Mouse (Mus musculus) hindbrain, postnatal 0 days (tissue): Measurements from ENCODE around the gene Pdk2. TPM values are rescaled to one million over a fixed set of nuclear protein-coding genes. Genes with fewer than 3 reads are reported as not detected.

Source experiments
- ATAC-seq: fragments of 200-750 bp; cut with Nextera tagmentation; 2 replicates; pipeline ENCODE4 v1.8.0; 2017; ENCODE audit warnings: mild to moderate bottlenecking, moderate TSS enrichment, moderate library complexity
- DNase-seq: peaks from one replicate; pipeline ENCODE4 v3.0.0-alpha.2; 2015; ENCODE audit warnings: low spot score
- H3K27ac ChIP-seq: fragments of 300-500 bp; sonication (generic); 2 replicates; pipeline ENCODE4 v1.5.1; 2014; ENCODE audit warnings: mild to moderate bottlenecking
- H3K27me3 ChIP-seq: fragments of 300-500 bp; sonication (generic); 2 replicates; pipeline ENCODE4 v1.6.1; 2014; ENCODE audit warnings: low read length, mixed read lengths; ENCODE audit not compliant: insufficient read depth
- H3K36me3 ChIP-seq: fragments of 300-500 bp; sonication (generic); 2 replicates; pipeline ENCODE4 v1.6.1; 2014; ENCODE audit warnings: low read length, mixed read lengths; ENCODE audit not compliant: insufficient read depth
- H3K4me1 ChIP-seq: fragments of 300-500 bp; sonication (generic); 2 replicates; pipeline ENCODE4 v1.6.1; 2014; ENCODE audit warnings: antibody characterized with exemption, low read length, mixed read lengths; ENCODE audit not compliant: insufficient read depth
- H3K4me2 ChIP-seq: fragments of 300-500 bp; sonication (generic); 2 replicates; pipeline ENCODE4 v1.6.1; 2014; ENCODE audit warnings: low read depth, mild to moderate bottlenecking, low read length, moderate library complexity, mixed read lengths
- H3K4me3 ChIP-seq: fragments of 300-500 bp; sonication (generic); 2 replicates; pipeline ENCODE4 v1.5.1; 2014; ENCODE audit warnings: low read length
- H3K9ac ChIP-seq: fragments of 300-500 bp; sonication (generic); replicated peaks from 2 replicates; pipeline ENCODE4 v1.6.1; 2014; ENCODE audit warnings: mild to moderate bottlenecking, low read length, moderate library complexity, mixed read lengths
- H3K9me3 ChIP-seq: fragments of 300-500 bp; sonication (generic); 2 replicates; pipeline ENCODE4 v1.6.1; 2016; ENCODE audit warnings: low read length, mixed read lengths
- CTCF ChIP-seq: IDR thresholded peaks from 2 replicates; pipeline ENCODE4 v1.5.1; 2016; ENCODE audit warnings: antibody characterized with exemption, control low read depth, low read depth
- WGBS: fragments of 180-500 bp; shearing (Covaris S2); extraction: QIAGEN DNeasy Blood & Tissue Kit; methylation state at CpG from one replicate; pipeline ENCODE4 v1.1.7; 2014; 5-methylcytosine and 5-hydroxymethylcytosine counted together
- polyA plus RNA-seq: library from polyadenylated mRNA; unstranded; fragments of >200 nt; fragmentation: Nextera tagmentation; extraction: Ambion mirVana; gene quantifications from 2 replicates; pipeline ENCODE4 v1.2.1, GENCODE M21; 2015
- total RNA-seq: library from RNA; depleted of rRNA; stranded (reverse); fragments of >200 nt; gene quantifications from 2 replicates; pipeline ENCODE4 v1.2.3, GENCODE M21; 2014

Pdk2 gene
- total and polyA plus RNA-seq, 2 experiments from 2014 or later: 25.0 to 49.0 TPM

DNA sequence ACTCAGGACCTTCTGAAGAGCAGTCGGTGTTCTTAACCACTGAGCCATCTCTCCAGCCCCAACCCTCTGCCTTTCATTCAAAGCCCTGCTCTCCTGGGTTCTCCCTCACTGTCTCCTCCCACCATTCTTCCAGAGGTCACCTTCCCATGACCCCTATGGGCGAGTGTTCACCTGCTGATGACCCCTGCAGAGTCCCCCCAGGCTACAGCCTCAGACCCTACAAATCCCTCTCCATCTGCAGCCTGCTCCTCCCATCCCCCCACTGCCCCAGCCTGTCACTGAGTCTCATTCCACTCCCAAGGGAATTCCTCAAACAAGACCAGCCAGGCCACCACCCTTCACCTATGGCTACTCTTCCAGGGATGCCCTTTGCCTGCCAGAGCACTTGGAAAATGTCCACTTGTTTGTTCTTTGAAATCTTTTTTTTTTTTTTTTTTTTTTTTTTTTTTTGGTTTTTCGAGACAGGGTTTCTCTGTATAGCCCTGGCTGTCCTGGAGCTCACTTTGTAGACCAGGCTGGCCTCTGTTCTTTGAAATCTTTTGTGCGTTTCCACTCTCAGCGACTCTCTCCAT lies 43.7 kb upstream of the Pdk2 start:
- WGBS: 36% methylated on average over 5 of the region's 5 CpGs
- H3K27me3 ChIP-seq: no peaks in the 10 kb centered on the region
- H3K4me1 ChIP-seq: 0 out of 2 replicates have a peak, but pooled peaks cover 10% of the 10 kb centered on the region
- H3K4me3 ChIP-seq: no peak overlapping the region
- no peaks in the 10 kb centered on the region for H3K36me3 ChIP-seq
- no peak overlapping the region for H3K9ac ChIP-seq
- H3K27ac ChIP-seq: no peak overlapping the region
- no peaks in the 10 kb centered on the region for H3K9me3 ChIP-seq
- DNase-seq: no peak
- no peak for ATAC-seq
- no peak for TF ChIP-seq CTCF
- H3K4me2 ChIP-seq: no peak overlapping the region

- H3K4me1 ChIP-seq: 0 out of 2 replicates have a peak, but pooled peaks cover 10% of the 10 kb centered on the region
- H3K27me3 ChIP-seq: no peaks in the 10 kb centered on the region
- no peaks in the 10 kb centered on the region for H3K9me3 ChIP-seq
- ATAC-seq (no peak), DNase-seq (no peak)
- no peaks in the 10 kb centered on the region for H3K36me3 ChIP-seq
- no peak overlapping the region for H3K9ac ChIP-seq
- 46% methylated on average over 4 of the region's 4 CpGs for WGBS
- TF ChIP-seq CTCF: no peak
- H3K27ac ChIP-seq: no peak overlapping the region
- H3K4me2 ChIP-seq: no peak overlapping the region
- no peak overlapping the region for H3K4me3 ChIP-seq
These were observed 43.0 kb upstream of the Pdk2 start for GRCm38 (mm10) chr11:95084175-95084574.

GRCm38 (mm10) chr11:95082896-95083295 lies 41.7 kb upstream of the Pdk2 start:
- H3K4me3 ChIP-seq: no peak overlapping the region
- WGBS: 94% methylated on average over 7 of the region's 7 CpGs
- no peak overlapping the region for H3K4me2 ChIP-seq
- H3K9me3 ChIP-seq: no peaks in the 10 kb centered on the region
- ATAC-seq (no peak), DNase-seq (no peak)
- H3K9ac ChIP-seq: no peak overlapping the region
- TF ChIP-seq CTCF: no peak
- no peaks in the 10 kb centered on the region for H3K36me3 ChIP-seq
- 0 out of 2 replicates have a peak, but pooled peaks cover 6% of the 10 kb centered on the region for H3K4me1 ChIP-seq
- no peaks in the 10 kb centered on the region; the same call in 1 of the 2 replicates for H3K27me3 ChIP-seq
- H3K27ac ChIP-seq: no peak overlapping the region

- no peak for ATAC-seq
- Histone ChIP-seq H3K27me3 (no peaks in the 10 kb centered on the region; the same call in 1 of the 2 replicates), H3K9me3 (no peaks in the 10 kb centered on the region), H3K4me1 (0 out of 2 replicates have a peak, but pooled peaks cover 1% of the 10 kb centered on the region), H3K9ac (no peak overlapping the region), H3K4me3 (no peak overlapping the region), H3K36me3 (no peaks in the 10 kb centered on the region), H3K4me2 (no peak overlapping the region), H3K27ac (no peak overlapping the region)
- no peak for TF ChIP-seq CTCF
- DNase-seq: no peak
- WGBS: 82% methylated on average over 6 of the region's 6 CpGs
These were observed 39.6 kb upstream of the Pdk2 start for GRCm38 (mm10) chr11:95080783-95081182.

DNA sequence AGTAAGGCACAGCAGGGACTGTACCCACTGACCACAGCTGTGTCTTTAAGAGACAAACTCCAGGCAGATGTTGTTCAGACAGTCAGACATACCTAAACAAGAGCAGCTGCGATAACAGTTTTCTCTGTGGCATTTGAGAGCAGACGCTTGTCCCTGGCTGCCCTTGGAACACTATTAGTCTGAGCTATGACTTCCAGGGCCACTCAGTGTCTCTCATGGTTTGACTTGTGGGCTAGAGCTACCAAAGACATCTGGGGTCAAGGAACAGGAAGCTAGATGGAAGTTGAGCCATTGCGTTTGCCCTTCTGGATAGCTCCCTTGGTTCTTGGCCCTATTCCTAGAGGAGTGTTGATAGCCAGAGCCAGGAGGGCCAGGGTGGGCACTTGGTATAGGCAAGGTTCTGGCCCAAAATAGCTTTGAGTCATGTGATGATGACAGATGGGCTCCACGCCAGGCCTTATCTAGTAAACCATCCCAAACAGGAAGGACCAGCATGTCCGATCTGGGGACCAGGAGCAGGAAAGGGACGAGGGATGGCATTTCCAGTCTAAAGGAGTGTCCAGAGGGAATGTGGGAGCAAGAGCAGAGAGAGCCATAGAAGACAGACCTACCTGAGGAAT lies 38.2 kb upstream of the Pdk2 start:
- 76% methylated on average over 6 of the region's 6 CpGs for WGBS
- H3K9ac ChIP-seq: no peak overlapping the region

DNA sequence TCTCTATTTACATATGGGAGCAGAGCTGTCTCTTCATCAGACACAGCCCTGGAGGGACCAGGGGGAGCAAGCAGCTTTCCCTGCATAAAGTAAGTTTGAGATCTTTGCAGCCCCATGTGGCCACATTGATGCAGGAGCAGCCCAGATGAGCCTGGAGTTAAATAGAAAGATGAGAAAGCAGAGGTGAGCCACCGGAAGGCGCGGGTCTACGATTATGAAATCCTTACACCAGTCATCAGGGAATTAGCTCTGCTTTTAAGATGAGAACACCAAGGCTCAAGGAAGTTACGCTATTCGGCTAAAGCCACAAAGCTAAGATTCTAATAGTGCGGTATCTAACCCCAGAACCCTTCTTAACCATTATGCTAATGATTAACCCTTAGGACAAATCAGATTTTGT lies 36.8 kb upstream of the Pdk2 start:
- DNase-seq: no peak
- ATAC-seq: no peak
- Histone ChIP-seq H3K4me1 (0 out of 2 replicates have a peak, but pooled peaks cover 5% of the 10 kb centered on the region), H3K36me3 (no peaks in the 10 kb centered on the region), H3K9me3 (no peaks in the 10 kb centered on the region), H3K27me3 (no peaks in the 10 kb centered on the region; the same call in 1 of the 2 replicates), H3K4me2 (peak overlapping the region; percentile 83; the same call in 1 of the 2 replicates), H3K27ac (no peak overlapping the region), H3K4me3 (no peak overlapping the region), H3K9ac (no peak overlapping the region)
- 60% methylated on average over 7 of the region's 7 CpGs for WGBS
- TF ChIP-seq CTCF: peak; percentile 28

More for the DNA sequence above, 38.2 kb upstream of the Pdk2 start:
- 0 out of 2 replicates have a peak, but pooled peaks cover 3% of the 10 kb centered on the region for H3K4me1 ChIP-seq
- no peak overlapping the region for H3K4me3 ChIP-seq
- ATAC-seq (no peak), DNase-seq (no peak)
- no peak overlapping the region for H3K27ac ChIP-seq
- no peak overlapping the region for H3K4me2 ChIP-seq
- H3K36me3 ChIP-seq: no peaks in the 10 kb centered on the region
- H3K27me3 ChIP-seq: no peaks in the 10 kb centered on the region; the same call in 1 of the 2 replicates
- no peaks in the 10 kb centered on the region for H3K9me3 ChIP-seq
- TF ChIP-seq CTCF: no peak
